Mouse (Mus musculus) megakaryocyte, embryonic 14.5 days (primary cell): ENCODE measurements at regions not wholly inside any gene's neighbourhood (a gene's known extent, or its start where the extent isn't known, plus 50 kb on each side); places are given as distances from the start of the nearest gene placed in this dataset.

Experiments
- FLI1 ChIP-seq: IDR thresholded peaks from 2 replicates; pipeline ENCODE4 v1.6.1; 2012; ENCODE audit warnings: low read length, inconsistent platforms, mixed read lengths
- GATA1 ChIP-seq: IDR thresholded peaks from 3 replicates; pipeline ENCODE4 v1.6.1; 2012; ENCODE audit warnings: mixed read lengths, low read length, inconsistent platforms, borderline replicate concordance

DNA sequence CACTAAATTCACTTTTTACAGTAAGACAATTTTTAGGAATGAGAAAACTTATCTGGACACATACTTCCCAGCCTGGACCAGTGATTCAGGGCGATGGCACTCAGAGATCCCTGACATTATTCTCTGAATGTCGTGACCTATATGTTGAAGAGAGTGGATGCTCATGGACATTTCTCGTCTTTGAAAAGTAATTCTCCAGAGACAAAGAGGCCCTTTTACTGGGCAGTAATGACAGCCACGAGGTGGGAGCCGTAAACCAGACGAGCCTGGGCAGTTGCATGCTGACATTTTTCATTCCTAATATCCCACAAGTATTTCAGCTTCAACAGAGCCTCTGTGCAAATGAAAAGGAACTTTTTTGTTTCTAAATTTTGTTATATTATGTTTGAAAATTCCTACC is 1041.3 kb downstream of the Slc22a22 start:
- TF ChIP-seq GATA1, result no peak
- TF ChIP-seq FLI1, result no peak
